Mouse (Mus musculus): ENCODE results near the gene Atrip.
A peak's percentile ranks its signal among the peaks of the same experiment; 100 is the strongest.

Gene Atrip

DNA sequence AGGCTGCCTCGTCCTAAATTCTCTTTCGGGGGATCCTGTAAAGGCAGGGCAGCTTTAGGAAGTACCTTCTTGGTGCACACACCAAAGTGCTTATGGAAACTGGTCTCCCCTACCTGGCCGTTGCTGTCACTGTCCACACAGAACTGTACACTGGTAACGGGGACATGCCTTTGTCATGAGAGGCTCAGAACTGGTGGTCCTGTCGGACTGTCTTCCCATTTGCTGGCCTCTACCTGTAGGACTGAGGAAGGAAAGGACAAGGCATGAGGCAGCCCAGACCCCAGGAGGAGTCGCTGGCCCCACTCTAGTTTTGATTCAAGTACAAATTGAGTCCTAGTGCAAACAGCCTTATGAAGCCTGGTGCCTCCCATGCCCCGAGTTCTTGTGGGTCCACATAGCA, 42.9 kb downstream of the Atrip start:
- DNase-seq = peak in 1 of 2 experiments; percentile 0

- peak in 1 of 2 experiments; percentile 0 for DNase-seq
These were observed 43.6 kb downstream of the Atrip start for GRCm38 (mm10) chr9:109030312-109030711.

- DNase-seq = peak in 1 of 2 experiments; percentile 1
These were observed 45.0 kb downstream of the Atrip start for GRCm38 (mm10) chr9:109028919-109029318.

DNA sequence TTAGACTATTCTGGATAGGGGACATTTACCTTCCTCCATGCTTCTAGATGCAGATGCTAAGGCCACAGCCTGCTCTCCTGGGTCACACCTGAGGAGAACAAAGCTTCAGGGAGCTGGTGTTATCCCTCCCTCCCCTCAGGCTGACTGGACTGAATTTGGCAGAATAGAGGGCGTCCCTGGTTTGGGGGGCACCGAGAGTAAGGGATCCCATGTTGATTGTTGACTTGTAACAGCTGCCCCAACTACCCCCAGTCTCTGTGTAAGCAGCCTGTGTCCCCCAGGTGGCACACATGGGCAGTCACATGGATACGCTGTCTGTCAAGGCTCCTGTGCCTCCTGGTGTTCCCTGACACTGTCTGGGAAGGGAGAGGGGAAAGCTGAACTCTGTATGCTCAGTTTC, 45.5 kb downstream of the Atrip start:
- peak in 1 of 2 experiments; percentile 0 for DNase-seq

DNA sequence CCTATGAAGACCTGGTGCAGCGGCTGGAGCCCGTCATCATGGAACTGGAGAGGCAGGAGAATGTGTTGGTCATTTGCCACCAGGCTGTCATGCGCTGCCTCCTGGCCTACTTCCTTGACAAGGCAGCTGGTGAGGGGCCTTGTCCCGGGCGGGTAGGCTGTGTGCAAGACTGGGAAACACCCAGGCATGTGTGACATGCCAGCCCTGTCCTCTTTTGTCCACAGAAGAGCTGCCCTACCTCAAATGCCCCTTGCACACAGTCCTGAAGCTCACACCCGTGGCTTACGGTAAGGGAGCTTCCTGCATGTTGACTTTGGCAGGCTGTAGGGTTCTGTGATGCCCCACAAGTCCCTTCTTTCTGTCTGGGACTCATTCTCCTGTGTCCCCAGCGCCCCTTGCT, 46.4 kb downstream of the Atrip start:
- peak; percentile 11 to 58 for DNase-seq

DNA sequence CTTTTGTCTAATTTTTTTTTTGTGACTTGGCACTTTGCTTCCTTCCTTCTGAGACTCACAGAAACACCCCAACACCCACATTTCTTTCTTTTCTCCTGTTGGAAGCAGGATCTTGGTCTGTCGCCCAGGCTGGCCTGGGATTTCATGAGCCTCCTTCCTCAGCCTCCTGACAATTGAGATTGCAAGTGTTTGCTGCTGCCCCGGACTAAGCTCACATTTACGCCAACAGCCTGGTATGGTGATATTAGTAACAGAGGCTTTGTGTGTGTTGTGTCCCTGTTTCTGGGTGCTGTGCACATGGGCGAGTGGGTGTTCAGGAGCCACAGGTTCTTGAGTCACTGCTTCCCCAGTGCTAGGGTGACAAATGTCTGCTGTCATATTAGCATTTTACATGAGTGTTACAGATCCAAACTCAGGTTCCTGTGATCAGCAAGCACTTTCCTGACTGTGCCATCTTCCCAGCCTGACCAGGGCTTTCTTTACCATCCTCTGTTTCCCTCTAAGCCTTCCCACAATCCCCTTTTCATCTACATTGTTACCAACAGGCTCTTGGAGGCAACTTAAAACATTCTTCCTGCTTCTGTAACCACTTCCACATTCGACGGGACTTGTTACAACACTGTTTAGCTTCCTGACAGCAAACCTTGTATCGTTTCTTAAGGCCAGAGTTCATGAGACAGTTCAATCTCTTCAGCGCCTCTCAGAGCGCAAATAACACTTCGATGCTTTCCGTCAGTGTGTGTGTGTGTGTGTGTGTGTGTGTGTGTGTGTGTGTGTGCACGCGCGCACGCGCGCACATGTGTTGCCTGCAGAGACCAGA, 50.8 kb downstream of the Atrip start:
- peak in 1 of 2 experiments; percentile 0 for DNase-seq

GRCm38 (mm10) chr9:109021428-109021827, 52.5 kb downstream of the Atrip start:
- peak in 1 of 2 experiments; percentile 0 for DNase-seq

DNA sequence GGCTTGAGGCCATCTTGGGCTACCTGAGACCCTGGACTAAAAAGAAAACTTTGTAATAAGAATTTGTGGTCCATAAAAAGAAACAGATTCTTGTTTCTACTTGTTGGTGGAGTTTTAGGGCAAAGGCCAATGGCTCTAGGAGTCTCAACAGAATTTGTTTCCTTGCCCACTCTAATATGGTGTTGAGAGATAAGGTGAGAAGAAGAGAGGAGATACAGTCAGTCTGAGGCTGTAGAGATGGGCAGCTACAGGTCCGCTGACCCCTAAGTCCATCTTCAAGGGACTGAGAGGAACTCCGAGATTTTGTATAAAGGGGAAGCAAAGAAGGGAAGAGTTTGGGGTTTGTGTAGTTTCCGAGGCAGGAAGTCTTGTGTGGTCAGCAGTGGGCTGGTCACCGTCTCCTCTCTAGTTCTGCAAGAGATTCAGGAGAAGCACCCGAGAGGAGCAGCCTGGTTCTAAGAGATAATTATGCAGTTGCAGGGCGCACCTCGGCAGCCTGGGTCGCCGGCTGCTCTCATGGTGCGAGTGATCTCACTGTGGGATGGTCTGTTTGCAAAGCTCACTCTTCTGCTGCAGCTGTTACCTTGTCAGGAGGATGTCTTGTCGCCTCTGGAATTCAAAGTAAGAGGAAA, 56.8 kb downstream of the Atrip start:
- DNase-seq = no peak

GRCm38 (mm10) chr9:109015397-109015796, 58.5 kb downstream of the Atrip start:
- DNase-seq = peak in 1 of 2 experiments; percentile 21

DNA sequence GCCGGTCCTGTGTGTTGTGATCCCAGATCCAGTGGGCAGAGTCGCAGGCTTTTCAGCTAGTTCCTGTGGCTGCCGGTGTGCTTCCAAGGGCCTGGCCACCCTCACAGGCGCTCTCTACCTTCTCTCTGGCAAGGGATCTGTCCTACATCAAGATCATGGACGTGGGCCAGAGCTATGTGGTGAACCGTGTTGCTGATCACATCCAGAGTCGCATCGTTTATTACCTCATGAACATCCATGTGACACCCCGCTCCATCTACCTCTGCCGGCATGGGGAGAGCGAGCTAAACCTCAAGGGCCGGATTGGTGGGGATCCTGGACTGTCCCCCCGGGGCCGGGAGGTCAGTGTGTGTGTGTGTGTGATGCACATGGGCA, 63.6 kb downstream of the Atrip start:
- no peak for DNase-seq

- peak in 1 of 2 experiments; percentile 47 for DNase-seq
These were observed 64.1 kb downstream of the Atrip start for GRCm38 (mm10) chr9:109009636-109010315.

- DNase-seq = no peak
These were observed 64.8 kb downstream of the Atrip start for GRCm38 (mm10) chr9:109008994-109009635.

GRCm38 (mm10) chr9:109008081-109008480, 65.8 kb downstream of the Atrip start:
- DNase-seq = no peak
